Mouse (Mus musculus): ENCODE results near the gene Mfn1.

GRCm38 (mm10) chr3:32580738-32581137 is 51.5 kb downstream of the Mfn1 start:
- TF ChIP-seq POLR2A (IDR thresholded peaks at IDR 0.05; ENCODE audit: extremely low read depth, insufficient read depth, low read length) (no peak), CTCF (IDR thresholded peaks at IDR 0.05; ENCODE audit: low read depth, low read length) (no peak)

Measured in liver, adult 2 months (tissue).